Mouse (Mus musculus) liver, embryonic 11.5 days (tissue): ENCODE results near the gene Prkag2. TPM values are rescaled to one million over a fixed set of nuclear protein-coding genes. Genes with fewer than 3 reads are reported as not detected.

Experiments used
- ATAC-seq: fragments of 200-750 bp; cut with Nextera tagmentation; replicated peaks from 2 replicates; pipeline ENCODE4 v1.8.0; 2017; ENCODE audit warnings: moderate number of reproducible peaks, mild to moderate bottlenecking, moderate TSS enrichment, moderate library complexity; ENCODE audit not compliant: low FRiP score
- DNase-seq: peaks from one replicate; pipeline ENCODE4 v3.0.0-alpha.2; 2017; ENCODE audit warnings: low spot score
- H3K27ac ChIP-seq: fragments of 300-500 bp; sonication (generic); 2 replicates; pipeline ENCODE4 v1.5.1; 2014; ENCODE audit warnings: mild to moderate bottlenecking, low read depth, low read length, control low read depth
- H3K27me3 ChIP-seq: fragments of 300-500 bp; sonication (generic); replicated peaks from 2 replicates; pipeline ENCODE4 v1.6.1; 2014; ENCODE audit warnings: low read length, mixed read lengths; ENCODE audit not compliant: control insufficient read depth, insufficient read depth
- H3K36me3 ChIP-seq: fragments of 300-500 bp; sonication (generic); 2 replicates; pipeline ENCODE4 v1.6.1; 2014; ENCODE audit warnings: mild to moderate bottlenecking, low read length, moderate library complexity, mixed read lengths; ENCODE audit not compliant: control insufficient read depth, insufficient read depth
- H3K4me1 ChIP-seq: fragments of 300-500 bp; sonication (generic); replicated peaks from 2 replicates; pipeline ENCODE4 v1.6.1; 2014; ENCODE audit warnings: low read length, mixed read lengths; ENCODE audit not compliant: control insufficient read depth, insufficient read depth
- H3K4me2 ChIP-seq: fragments of 300-500 bp; sonication (generic); 2 replicates; pipeline ENCODE4 v1.6.1; 2014; ENCODE audit warnings: mild to moderate bottlenecking, control low read depth, moderate library complexity
- H3K4me3 ChIP-seq: fragments of 300-500 bp; sonication (generic); 2 replicates; pipeline ENCODE4 v1.5.1; 2014; ENCODE audit warnings: low read depth, low read length, control low read depth
- H3K9ac ChIP-seq: fragments of 300-500 bp; sonication (generic); 2 replicates; pipeline ENCODE4 v1.6.1; 2014; ENCODE audit warnings: low read depth, low read length, control low read depth
- H3K9me3 ChIP-seq: fragments of 300-500 bp; sonication (generic); 2 replicates; pipeline ENCODE4 v1.6.1; 2016; ENCODE audit warnings: low read length, inconsistent platforms, mixed read lengths; ENCODE audit not compliant: control insufficient read depth
- WGBS: fragments of 180-500 bp; shearing (Covaris S2); extraction: QIAGEN DNeasy Blood & Tissue Kit; methylation state at CpG from one replicate; pipeline ENCODE4 v1.1.7; 2014; 5-methylcytosine and 5-hydroxymethylcytosine counted together
- polyA plus RNA-seq: library from polyadenylated mRNA; unstranded; fragments of >200 nt; fragmentation: Nextera tagmentation; extraction: Ambion mirVana; gene quantifications from 2 replicates; pipeline ENCODE4 v1.2.1, GENCODE M21; 2014

Prkag2 gene
- polyA plus RNA-seq, 1 experiment from 2014 or later: 12.8 TPM

GRCm38 (mm10) chr5:25064270-25065232, 35.9 kb downstream of the Prkag2 start:
- Histone ChIP-seq H3K27ac (no peak overlapping the region), H3K4me1 (peaks cover 4% of the 10 kb centered on the region; the same call in 1 of the 2 replicates)
- WGBS: 56% methylated on average over 8 of the region's 8 CpGs

GRCm38 (mm10) chr5:25062506-25063132, 37.8 kb downstream of the Prkag2 start:
- whole genome bisulfite sequencing: 55% methylated on average over 17 of the region's 17 CpGs
- Histone ChIP-seq H3K4me2 (no peak overlapping the region), H3K9me3 (no peaks in the 10 kb centered on the region), H3K27me3 (peaks cover 27% of the 10 kb centered on the region), H3K4me1 (peaks cover 8% of the 10 kb centered on the region; the same call in 1 of the 2 replicates), H3K4me3 (no peak overlapping the region), H3K9ac (no peak overlapping the region), H3K36me3 (no peaks in the 10 kb centered on the region), H3K27ac (no peak overlapping the region)
- ATAC-seq: no peak
- no peak for DNase-seq

More at GRCm38 (mm10) chr5:25064270-25065232, 35.9 kb downstream of the Prkag2 start:
- Histone ChIP-seq H3K36me3 (no peaks in the 10 kb centered on the region), H3K4me3 (no peak overlapping the region), H3K9ac (no peak overlapping the region), H3K9me3 (no peaks in the 10 kb centered on the region), H3K27me3 (peaks cover 13% of the 10 kb centered on the region), H3K4me2 (no peak overlapping the region)
- ATAC-seq (no peak), DNase-seq (no peak)

GRCm38 (mm10) chr5:25058853-25059741, 41.3 kb downstream of the Prkag2 start:
- no peak overlapping the region for H3K4me3 ChIP-seq
- H3K27me3 ChIP-seq: peaks cover 27% of the 10 kb centered on the region
- peaks cover 4% of the 10 kb centered on the region; the same call in 1 of the 2 replicates for H3K4me1 ChIP-seq
- no peak overlapping the region for H3K9ac ChIP-seq
- H3K36me3 ChIP-seq: no peaks in the 10 kb centered on the region
- no peak overlapping the region for H3K27ac ChIP-seq
- no peak for ATAC-seq
- WGBS: 27% methylated on average over 21 of the region's 21 CpGs
- no peak overlapping the region for H3K4me2 ChIP-seq
- H3K9me3 ChIP-seq: no peaks in the 10 kb centered on the region
- DNase-seq: no peak

- DNase-seq: no peak
- Histone ChIP-seq H3K9me3 (no peaks in the 10 kb centered on the region), H3K27ac (no peak overlapping the region), H3K9ac (no peak overlapping the region), H3K4me1 (peaks cover 4% of the 10 kb centered on the region; the same call in 1 of the 2 replicates), H3K27me3 (peaks cover 27% of the 10 kb centered on the region), H3K4me3 (no peak overlapping the region), H3K4me2 (no peak overlapping the region), H3K36me3 (no peaks in the 10 kb centered on the region)
- no peak for ATAC-seq
- 46% methylated on average over 7 of the region's 7 CpGs for WGBS
Measured at GRCm38 (mm10) chr5:25058417-25058816, 42.0 kb downstream of the Prkag2 start.

GRCm38 (mm10) chr5:25055288-25055687, 45.2 kb downstream of the Prkag2 start:
- ATAC-seq (no peak), DNase-seq (no peak)
- Histone ChIP-seq H3K9ac (no peak overlapping the region), H3K36me3 (no peaks in the 10 kb centered on the region), H3K4me3 (no peak overlapping the region), H3K4me1 (peaks cover 4% of the 10 kb centered on the region; the same call in 1 of the 2 replicates), H3K27ac (no peak overlapping the region), H3K4me2 (no peak overlapping the region), H3K27me3 (peaks cover 20% of the 10 kb centered on the region), H3K9me3 (no peaks in the 10 kb centered on the region)
- 60% methylated on average over 4 of the region's 4 CpGs for WGBS

GRCm38 (mm10) chr5:25053971-25054658, 46.3 kb downstream of the Prkag2 start:
- H3K4me2 ChIP-seq: no peak overlapping the region
- WGBS: 75% methylated on average over 7 of the region's 7 CpGs
- no peak for DNase-seq
- no peak for ATAC-seq
- H3K4me3 ChIP-seq: no peak overlapping the region
- H3K36me3 ChIP-seq: no peaks in the 10 kb centered on the region
- no peaks in the 10 kb centered on the region for H3K9me3 ChIP-seq
- H3K27me3 ChIP-seq: peaks cover 9% of the 10 kb centered on the region
- H3K4me1 ChIP-seq: peaks cover 4% of the 10 kb centered on the region; the same call in 1 of the 2 replicates
- no peak overlapping the region for H3K9ac ChIP-seq
- H3K27ac ChIP-seq: no peak overlapping the region

- H3K9me3 ChIP-seq: no peaks in the 10 kb centered on the region
- H3K27me3 ChIP-seq: no peaks in the 10 kb centered on the region
- no peaks in the 10 kb centered on the region for H3K4me1 ChIP-seq
- ATAC-seq (no peak), DNase-seq (no peak)
- H3K9ac ChIP-seq: no peak overlapping the region
- H3K27ac ChIP-seq: no peak overlapping the region
- H3K4me3 ChIP-seq: no peak overlapping the region
- WGBS: 68% methylated on average over 8 of the region's 8 CpGs
- no peaks in the 10 kb centered on the region for H3K36me3 ChIP-seq
- no peak overlapping the region for H3K4me2 ChIP-seq
Measured at GRCm38 (mm10) chr5:25050827-25051226, 49.6 kb downstream of the Prkag2 start.

GRCm38 (mm10) chr5:25047670-25048069, 52.8 kb downstream of the Prkag2 start:
- H3K9me3 ChIP-seq: no peaks in the 10 kb centered on the region
- no peak overlapping the region for H3K4me2 ChIP-seq
- 50% methylated on average over 1 of the region's 1 CpGs for WGBS
- DNase-seq (no peak), ATAC-seq (no peak)
- no peaks in the 10 kb centered on the region for H3K27me3 ChIP-seq
- no peak overlapping the region for H3K9ac ChIP-seq
- H3K27ac ChIP-seq: no peak overlapping the region
- H3K4me3 ChIP-seq: no peak overlapping the region
- H3K4me1 ChIP-seq: no peaks in the 10 kb centered on the region
- H3K36me3 ChIP-seq: no peaks in the 10 kb centered on the region
